Mouse (Mus musculus): ENCODE results near the gene Ssh2. TPM values are rescaled to one million over a fixed set of nuclear protein-coding genes. Genes with fewer than 3 reads are reported as not detected.

Gene Ssh2
- polyA plus RNA-seq, 1 experiment from 2014 or later: 20.2 TPM

DNA sequence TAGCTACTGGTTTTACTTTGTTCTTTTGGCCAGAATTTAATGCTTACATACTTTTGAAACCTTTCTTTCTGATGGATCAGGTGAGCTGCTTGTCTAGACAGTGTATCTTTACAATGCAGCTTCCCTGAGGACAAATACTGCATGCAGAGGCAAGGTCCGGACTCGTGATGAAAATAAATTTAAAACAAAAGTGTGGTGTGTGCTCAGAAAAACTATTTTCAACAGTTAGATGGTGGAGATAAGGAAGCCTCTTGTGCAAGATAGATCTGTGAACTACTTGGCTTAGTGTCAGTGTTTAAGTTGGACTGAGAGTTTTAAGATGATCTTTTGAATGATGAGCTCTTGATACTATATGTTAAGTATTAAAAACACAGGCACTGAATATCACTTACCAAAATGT is 186.4 kb downstream of the Ssh2 start:
- H3K4me3 ChIP-seq (ENCODE audit: low read depth, low read length): no peak overlapping the region

DNA sequence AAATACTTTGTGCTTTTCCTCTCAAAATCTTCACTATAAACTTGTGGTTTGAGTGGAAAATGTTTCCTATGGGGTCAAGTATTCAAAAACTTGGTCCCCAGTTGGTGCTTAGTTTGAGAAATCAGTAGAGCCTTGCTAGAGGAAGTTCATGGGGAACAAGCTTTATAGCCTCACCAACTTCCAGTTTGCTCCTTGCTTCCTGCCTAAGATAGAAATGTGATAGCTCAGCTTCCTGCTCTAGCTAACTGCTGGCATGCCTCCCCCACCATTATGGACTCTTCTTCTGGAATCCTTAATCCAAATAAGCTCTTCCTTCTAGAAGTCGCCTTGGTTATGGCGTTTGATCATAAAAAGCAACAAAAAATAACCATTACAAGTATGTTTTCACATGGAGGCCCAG is 190.2 kb downstream of the Ssh2 start:
- H3K27me3 ChIP-seq (ENCODE audit: control insufficient read depth, insufficient read depth, low read depth, low read length): no peaks in the 10 kb centered on the region
- no peaks in the 10 kb centered on the region for H3K9me3 ChIP-seq (replicated peaks; ENCODE audit: control insufficient read depth, low read length, poor library complexity, severe bottlenecking)
- H3K4me3 ChIP-seq (ENCODE audit: low read depth, low read length): no peak overlapping the region
- H3K4me2 ChIP-seq (ENCODE audit: low read length): no peak overlapping the region
- 89% methylated on average over 2 of the region's 2 CpGs for WGBS
- no peak for ATAC-seq
- H3K36me3 ChIP-seq (ENCODE audit: control insufficient read depth, insufficient read depth, low read length): no peaks in the 10 kb centered on the region
- no peak overlapping the region for H3K9ac ChIP-seq (ENCODE audit: low read depth, low read length)
- H3K27ac ChIP-seq (ENCODE audit: low read length): no peak overlapping the region
- H3K4me1 ChIP-seq (ENCODE audit: control insufficient read depth, insufficient read depth, low read length): no peaks in the 10 kb centered on the region

More for the DNA sequence above, 186.4 kb downstream of the Ssh2 start:
- Histone ChIP-seq H3K9me3 (replicated peaks; ENCODE audit: control insufficient read depth, low read length, poor library complexity, severe bottlenecking) (no peaks in the 10 kb centered on the region), H3K9ac (ENCODE audit: low read depth, low read length) (no peak overlapping the region), H3K27ac (ENCODE audit: low read length) (no peak overlapping the region), H3K4me1 (ENCODE audit: control insufficient read depth, insufficient read depth, low read length) (no peaks in the 10 kb centered on the region), H3K36me3 (ENCODE audit: control insufficient read depth, insufficient read depth, low read length) (0 out of 2 replicates have a peak, but pooled peaks cover 3% of the 10 kb centered on the region), H3K4me2 (ENCODE audit: low read length) (no peak overlapping the region), H3K27me3 (ENCODE audit: control insufficient read depth, insufficient read depth, low read depth, low read length) (no peaks in the 10 kb centered on the region)
- 85% methylated on average over 2 of the region's 2 CpGs for WGBS
- ATAC-seq: no peak

DNA sequence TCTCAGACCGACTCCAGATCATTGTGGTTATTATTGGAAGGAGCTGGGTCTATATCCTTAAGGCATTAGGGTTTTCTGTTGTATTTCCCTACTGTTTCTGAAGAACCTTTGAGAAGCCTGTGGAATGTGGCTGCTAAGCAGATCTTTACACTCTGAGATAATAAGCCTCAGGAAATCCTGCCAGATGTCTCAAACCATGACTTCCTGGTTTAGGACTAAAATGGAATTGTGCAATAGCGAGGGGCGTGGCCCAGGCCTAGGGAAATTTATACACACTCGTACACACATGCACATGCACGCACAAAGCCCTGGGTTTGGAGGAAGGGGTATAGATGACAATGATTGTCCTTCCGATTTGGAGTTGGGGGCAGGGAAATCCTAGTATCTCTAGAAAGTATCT is 193.8 kb downstream of the Ssh2 start:
- 92% methylated on average over 6 of the region's 6 CpGs for WGBS
- Histone ChIP-seq H3K27me3 (ENCODE audit: control insufficient read depth, insufficient read depth, low read depth, low read length) (no peaks in the 10 kb centered on the region), H3K9me3 (replicated peaks; ENCODE audit: control insufficient read depth, low read length, poor library complexity, severe bottlenecking) (no peaks in the 10 kb centered on the region), H3K4me2 (ENCODE audit: low read length) (no peak overlapping the region), H3K36me3 (ENCODE audit: control insufficient read depth, insufficient read depth, low read length) (no peaks in the 10 kb centered on the region), H3K9ac (ENCODE audit: low read depth, low read length) (no peak overlapping the region), H3K4me3 (ENCODE audit: low read depth, low read length) (no peak overlapping the region), H3K4me1 (ENCODE audit: control insufficient read depth, insufficient read depth, low read length) (no peaks in the 10 kb centered on the region), H3K27ac (ENCODE audit: low read length) (no peak overlapping the region)
- ATAC-seq: no peak

GRCm38 (mm10) chr11:77411284-77411683 is 195.2 kb downstream of the Ssh2 start:
- Histone ChIP-seq H3K4me3 (ENCODE audit: low read depth, low read length) (no peak overlapping the region), H3K27ac (ENCODE audit: low read length) (no peak overlapping the region), H3K36me3 (ENCODE audit: control insufficient read depth, insufficient read depth, low read length) (no peaks in the 10 kb centered on the region), H3K4me2 (ENCODE audit: low read length) (no peak overlapping the region), H3K27me3 (ENCODE audit: control insufficient read depth, insufficient read depth, low read depth, low read length) (no peaks in the 10 kb centered on the region), H3K9ac (ENCODE audit: low read depth, low read length) (no peak overlapping the region), H3K4me1 (ENCODE audit: control insufficient read depth, insufficient read depth, low read length) (no peaks in the 10 kb centered on the region), H3K9me3 (replicated peaks; ENCODE audit: control insufficient read depth, low read length, poor library complexity, severe bottlenecking) (no peaks in the 10 kb centered on the region)
- no peak for ATAC-seq

DNA sequence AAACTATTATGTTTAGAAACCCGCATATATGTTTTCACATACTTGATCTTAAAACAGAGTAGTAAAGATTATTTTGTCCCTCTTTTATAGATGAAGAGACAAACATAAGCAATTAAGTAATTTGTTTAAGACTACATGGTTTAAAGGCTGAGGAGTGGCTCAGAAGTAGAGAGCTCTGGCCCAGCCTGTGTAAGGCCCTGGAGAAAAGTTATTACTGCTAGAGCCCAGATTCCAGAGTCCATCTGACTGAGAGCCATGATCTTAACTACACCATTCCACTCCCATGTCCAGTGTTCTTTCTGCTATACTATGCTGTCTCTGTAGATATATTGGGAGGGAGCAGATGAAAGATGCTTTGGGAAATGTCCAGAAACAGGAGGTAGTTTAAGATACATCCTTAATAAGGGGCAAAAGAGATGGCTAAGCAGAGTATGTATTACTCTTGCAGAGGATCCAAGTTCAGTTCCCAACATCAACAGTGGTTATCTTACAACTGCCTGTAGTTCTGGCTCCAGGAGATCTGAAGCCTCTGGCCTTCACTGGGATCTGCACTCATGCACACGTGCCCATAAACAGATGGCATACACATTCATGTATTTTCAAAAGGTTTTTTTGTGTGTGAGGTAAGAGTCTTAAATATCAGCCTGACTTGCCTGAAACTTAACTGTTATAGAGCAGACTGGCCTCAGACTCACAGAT is 198.2 kb downstream of the Ssh2 start:
- Histone ChIP-seq H3K27me3 (ENCODE audit: control insufficient read depth, insufficient read depth, low read depth, low read length) (no peaks in the 10 kb centered on the region), H3K4me3 (ENCODE audit: low read depth, low read length) (no peak overlapping the region), H3K27ac (ENCODE audit: low read length) (no peak overlapping the region), H3K4me2 (ENCODE audit: low read length) (no peak overlapping the region), H3K9me3 (replicated peaks; ENCODE audit: control insufficient read depth, low read length, poor library complexity, severe bottlenecking) (no peaks in the 10 kb centered on the region), H3K4me1 (ENCODE audit: control insufficient read depth, insufficient read depth, low read length) (no peaks in the 10 kb centered on the region), H3K36me3 (ENCODE audit: control insufficient read depth, insufficient read depth, low read length) (no peaks in the 10 kb centered on the region), H3K9ac (ENCODE audit: low read depth, low read length) (no peak overlapping the region)
- ATAC-seq: no peak
- 78% methylated on average over 2 of the region's 2 CpGs for WGBS

GRCm38 (mm10) chr11:77416212-77417000 is 200.3 kb downstream of the Ssh2 start:
- WGBS: 84% methylated on average over 4 of the region's 4 CpGs

DNA sequence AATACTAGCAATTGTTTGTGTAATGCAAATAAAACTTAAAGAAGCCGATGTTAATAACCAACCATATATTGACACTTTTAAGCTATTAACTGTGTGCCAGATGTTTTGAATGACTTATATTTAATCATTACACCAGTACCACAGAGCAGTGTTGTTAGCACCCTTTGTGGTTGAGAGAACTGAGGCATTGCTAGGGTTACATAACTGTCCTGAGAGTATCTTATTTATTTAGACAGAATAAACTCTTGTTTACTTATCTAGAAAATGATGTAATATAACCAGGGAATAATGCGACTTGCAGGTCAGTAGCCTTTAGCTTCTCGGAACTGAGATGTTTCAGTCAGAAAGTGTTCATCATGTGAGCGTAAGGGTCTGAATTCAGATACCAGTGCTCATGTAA is 201.9 kb downstream of the Ssh2 start:
- H3K27me3 ChIP-seq (ENCODE audit: control insufficient read depth, insufficient read depth, low read depth, low read length): no peaks in the 10 kb centered on the region
- H3K4me3 ChIP-seq (ENCODE audit: low read depth, low read length): no peak overlapping the region
- H3K27ac ChIP-seq (ENCODE audit: low read length): no peak overlapping the region
- peaks cover 8% of the 10 kb centered on the region for H3K36me3 ChIP-seq (ENCODE audit: control insufficient read depth, insufficient read depth, low read length)
- 98% methylated on average over 4 of the region's 4 CpGs for WGBS
- H3K9me3 ChIP-seq (replicated peaks; ENCODE audit: control insufficient read depth, low read length, poor library complexity, severe bottlenecking): no peaks in the 10 kb centered on the region
- no peak overlapping the region for H3K4me2 ChIP-seq (ENCODE audit: low read length)
- no peak overlapping the region for H3K9ac ChIP-seq (ENCODE audit: low read depth, low read length)
- H3K4me1 ChIP-seq (ENCODE audit: control insufficient read depth, insufficient read depth, low read length): no peaks in the 10 kb centered on the region
- no peak for ATAC-seq

More at GRCm38 (mm10) chr11:77416212-77417000, 200.3 kb downstream of the Ssh2 start:
- no peaks in the 10 kb centered on the region for H3K9me3 ChIP-seq (replicated peaks; ENCODE audit: control insufficient read depth, low read length, poor library complexity, severe bottlenecking)
- H3K9ac ChIP-seq (ENCODE audit: low read depth, low read length): no peak overlapping the region
- H3K27ac ChIP-seq (ENCODE audit: low read length): no peak overlapping the region
- H3K4me1 ChIP-seq (ENCODE audit: control insufficient read depth, insufficient read depth, low read length): no peaks in the 10 kb centered on the region
- no peak overlapping the region for H3K4me3 ChIP-seq (ENCODE audit: low read depth, low read length)
- peaks cover 5% of the 10 kb centered on the region for H3K36me3 ChIP-seq (ENCODE audit: control insufficient read depth, insufficient read depth, low read length)
- no peak overlapping the region for H3K4me2 ChIP-seq (ENCODE audit: low read length)
- no peak for ATAC-seq
- H3K27me3 ChIP-seq (ENCODE audit: control insufficient read depth, insufficient read depth, low read depth, low read length): no peaks in the 10 kb centered on the region

GRCm38 (mm10) chr11:77423175-77423859 is 207.2 kb downstream of the Ssh2 start:
- Histone ChIP-seq H3K4me2 (ENCODE audit: low read length) (no peak overlapping the region), H3K9ac (ENCODE audit: low read depth, low read length) (no peak overlapping the region), H3K9me3 (replicated peaks; ENCODE audit: control insufficient read depth, low read length, poor library complexity, severe bottlenecking) (no peaks in the 10 kb centered on the region), H3K27me3 (ENCODE audit: control insufficient read depth, insufficient read depth, low read depth, low read length) (no peaks in the 10 kb centered on the region), H3K27ac (ENCODE audit: low read length) (no peak overlapping the region), H3K4me1 (ENCODE audit: control insufficient read depth, insufficient read depth, low read length) (no peaks in the 10 kb centered on the region), H3K36me3 (ENCODE audit: control insufficient read depth, insufficient read depth, low read length) (peaks cover 14% of the 10 kb centered on the region), H3K4me3 (ENCODE audit: low read depth, low read length) (no peak overlapping the region)
- 84% methylated on average over 4 of the region's 4 CpGs for WGBS
- no peak for ATAC-seq

- ATAC-seq: no peak
- Histone ChIP-seq H3K4me1 (ENCODE audit: control insufficient read depth, insufficient read depth, low read length) (no peaks in the 10 kb centered on the region), H3K9me3 (replicated peaks; ENCODE audit: control insufficient read depth, low read length, poor library complexity, severe bottlenecking) (no peaks in the 10 kb centered on the region), H3K4me2 (ENCODE audit: low read length) (no peak overlapping the region), H3K27ac (ENCODE audit: low read length) (no peak overlapping the region), H3K27me3 (ENCODE audit: control insufficient read depth, insufficient read depth, low read depth, low read length) (no peaks in the 10 kb centered on the region), H3K9ac (ENCODE audit: low read depth, low read length) (no peak overlapping the region), H3K4me3 (ENCODE audit: low read depth, low read length) (no peak overlapping the region), H3K36me3 (ENCODE audit: control insufficient read depth, insufficient read depth, low read length) (peaks cover 15% of the 10 kb centered on the region)
- 82% methylated on average over 1 of the region's 1 CpGs for WGBS
These were observed 212.4 kb downstream of the Ssh2 start for GRCm38 (mm10) chr11:77428446-77428845.
